Mouse (Mus musculus) forebrain, embryonic 13.5 days (tissue): ENCODE results near the gene Six2. TPM values are rescaled to one million over a fixed set of nuclear protein-coding genes. Genes with fewer than 3 reads are reported as not detected.

Experiments
- polyA plus RNA-seq: library from polyadenylated mRNA; unstranded; fragments of >200 nt; fragmentation: Nextera tagmentation; extraction: Ambion mirVana; gene quantifications from 2 replicates; pipeline ENCODE4 v1.2.1, GENCODE M21; 2015

Six2 gene
- polyA plus RNA-seq, 1 experiment from 2014 or later = 0.37 TPM

Other genes with a start within 250 kb of the Six2 start
- 18.2 and 22.4 TPM in 2 replicates for gene Six3, start 74.7 kb downstream of the Six2 start, polyA plus RNA-seq